Mouse (Mus musculus) 3134 (cell line): ENCODE data around the gene Shc3.

ENCODE experiments used
- DNase-seq: peaks from one replicate; pipeline ENCODE4 v3.0.0-alpha.2; 2011; ENCODE audit warnings: low spot score; ENCODE audit not compliant: insufficient read length; ENCODE audit errors: extremely low read depth

Gene Shc3

DNA sequence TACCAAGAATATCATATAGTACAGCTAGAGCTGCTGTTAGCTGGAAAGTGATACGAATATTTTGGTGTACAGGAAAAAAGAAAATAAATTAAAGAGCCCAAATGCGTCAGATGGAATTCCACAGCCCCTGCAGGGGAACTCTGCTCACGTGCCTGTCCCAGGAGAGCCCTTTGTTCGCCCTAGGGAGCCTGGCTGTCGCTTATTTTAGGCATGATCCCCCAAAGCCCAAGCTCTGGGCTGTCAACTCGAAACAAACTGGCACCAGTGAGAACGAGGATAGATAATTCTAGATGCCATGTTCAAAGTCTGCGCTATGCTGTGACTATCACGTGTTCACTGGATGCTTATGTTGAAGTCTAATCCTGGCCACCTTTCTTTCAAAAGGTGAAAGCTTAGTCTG lies 892 bp upstream of the Shc3 start:
- DNase-seq: no peak

- DNase-seq: no peak
These were observed 458 bp upstream of the Shc3 start for GRCm38 (mm10) chr13:51569685-51570068.

DNA sequence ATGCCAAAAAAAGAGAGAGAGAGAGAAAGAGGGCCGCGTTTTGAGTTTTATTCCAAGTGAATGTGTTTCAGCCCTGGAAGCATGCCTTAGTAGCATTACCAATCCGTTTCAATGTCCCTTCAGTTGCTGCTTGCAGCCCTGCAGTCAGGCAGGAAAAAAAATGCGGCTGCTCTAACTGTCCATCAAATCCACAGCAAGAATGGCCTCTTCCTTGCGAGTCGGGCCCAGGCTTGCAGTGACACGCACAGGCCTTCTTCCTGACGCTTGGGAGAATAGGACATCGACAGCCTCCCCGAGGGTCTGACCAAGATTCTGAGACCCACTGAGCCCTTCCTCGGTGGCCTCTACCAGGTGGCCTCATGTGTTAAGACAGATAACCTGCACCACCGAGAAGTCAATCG lies 718 bp downstream of the Shc3 start:
- no peak for DNase-seq

DNA sequence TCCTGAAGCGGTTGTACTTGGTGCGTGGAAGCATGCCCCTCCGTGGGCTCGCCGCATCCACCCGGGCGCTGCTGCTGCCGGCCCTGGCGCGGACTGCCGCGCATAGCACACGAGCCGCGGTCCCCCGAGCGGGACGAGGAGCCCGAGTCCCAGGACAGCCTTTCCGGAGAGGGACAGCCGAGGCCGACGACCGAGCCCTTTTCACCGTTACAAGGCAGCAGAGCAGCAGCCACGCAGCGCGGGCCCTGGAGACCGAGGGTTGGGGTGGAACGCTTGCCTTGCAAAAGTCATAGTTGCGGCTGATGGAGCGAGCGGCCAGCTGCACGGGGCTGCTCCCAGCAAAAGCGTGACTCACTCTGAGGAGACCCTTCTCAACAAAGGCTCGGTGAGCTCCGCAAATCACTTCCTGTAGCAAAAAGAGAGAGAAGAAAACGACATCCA lies 1.8 kb downstream of the Shc3 start:
- DNase-seq: no peak

DNA sequence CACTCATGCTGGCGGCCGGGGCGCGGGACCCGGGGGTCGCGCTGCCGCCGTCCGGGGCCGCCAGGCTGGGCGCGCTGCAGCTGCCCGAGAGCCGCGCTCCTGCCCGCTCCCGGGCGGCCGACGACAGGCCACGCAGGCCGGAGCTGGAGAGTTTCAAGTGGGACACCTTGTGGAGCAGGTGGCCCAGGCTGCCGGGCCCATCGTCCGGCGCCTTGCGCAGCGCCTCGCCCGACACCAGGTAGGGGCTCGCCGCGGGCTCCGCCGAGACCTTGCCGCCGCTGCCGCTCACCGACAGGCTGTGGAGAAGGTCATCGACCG lies 2.2 kb downstream of the Shc3 start:
- DNase-seq: no peak

GRCm38 (mm10) chr13:51566371-51567077 lies 2.7 kb downstream of the Shc3 start:
- DNase-seq: no peak

GRCm38 (mm10) chr13:51564741-51565140 lies 4.5 kb downstream of the Shc3 start:
- DNase-seq: no peak

DNA sequence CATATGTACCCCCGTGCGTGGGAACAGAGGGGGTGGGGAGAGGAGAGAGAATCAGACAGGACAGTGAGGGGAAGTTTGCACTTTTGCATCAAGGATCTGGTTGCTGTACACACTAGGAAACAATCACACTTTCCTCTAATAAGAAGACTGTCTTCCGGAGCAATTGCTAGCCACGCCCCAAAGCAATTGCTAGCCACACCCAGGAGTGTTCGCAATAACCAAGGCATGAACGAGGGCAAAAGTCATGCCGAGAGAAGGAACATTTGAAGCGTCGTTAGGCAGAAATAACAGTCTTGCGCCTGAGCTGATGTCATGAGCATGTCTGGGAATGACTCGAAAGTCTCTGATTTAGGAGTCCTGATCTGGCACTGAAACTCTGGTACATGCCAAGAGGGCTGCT lies 15.9 kb downstream of the Shc3 start:
- no peak for DNase-seq

- DNase-seq: no peak
These were observed 17.0 kb downstream of the Shc3 start for GRCm38 (mm10) chr13:51552233-51552632.

DNA sequence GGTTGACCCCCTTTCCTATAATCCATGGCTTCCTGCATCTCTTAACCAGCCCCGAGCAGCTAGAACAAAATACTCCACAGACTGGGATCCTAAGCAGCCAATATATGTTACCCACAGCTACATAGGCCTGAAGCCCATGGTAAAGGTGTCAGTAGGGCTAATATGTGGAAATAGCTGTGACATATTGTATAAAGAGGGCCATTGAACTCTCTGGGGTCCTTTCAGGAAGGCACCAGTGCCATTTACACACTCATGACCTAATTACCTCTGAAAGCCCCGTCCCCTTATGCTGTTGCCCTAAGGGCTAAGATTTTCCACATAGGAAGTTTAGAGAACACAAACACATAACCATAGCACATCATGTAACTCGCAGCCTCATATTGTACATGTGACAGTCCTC lies 17.4 kb downstream of the Shc3 start:
- no peak for DNase-seq

DNA sequence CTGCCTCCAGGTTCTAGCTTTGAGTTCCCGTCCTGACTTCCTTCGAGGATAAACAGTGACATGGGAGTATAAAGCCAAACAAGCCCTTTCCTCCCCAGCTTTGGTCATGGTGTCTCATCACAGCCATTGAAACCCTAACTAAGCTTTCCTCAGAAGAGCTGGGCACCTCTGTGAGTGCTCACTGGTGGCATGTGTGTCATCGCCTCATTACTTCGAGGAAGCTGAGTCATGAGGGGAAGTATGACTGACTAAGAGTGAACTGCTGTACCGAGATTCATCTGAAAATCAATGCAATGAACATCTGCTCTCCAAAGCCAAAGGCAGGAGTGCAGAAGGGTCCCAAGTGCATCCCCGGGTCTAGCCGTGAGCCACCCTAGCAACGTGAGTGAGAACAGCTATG lies 29.4 kb downstream of the Shc3 start:
- DNase-seq: peak; percentile 7

DNA sequence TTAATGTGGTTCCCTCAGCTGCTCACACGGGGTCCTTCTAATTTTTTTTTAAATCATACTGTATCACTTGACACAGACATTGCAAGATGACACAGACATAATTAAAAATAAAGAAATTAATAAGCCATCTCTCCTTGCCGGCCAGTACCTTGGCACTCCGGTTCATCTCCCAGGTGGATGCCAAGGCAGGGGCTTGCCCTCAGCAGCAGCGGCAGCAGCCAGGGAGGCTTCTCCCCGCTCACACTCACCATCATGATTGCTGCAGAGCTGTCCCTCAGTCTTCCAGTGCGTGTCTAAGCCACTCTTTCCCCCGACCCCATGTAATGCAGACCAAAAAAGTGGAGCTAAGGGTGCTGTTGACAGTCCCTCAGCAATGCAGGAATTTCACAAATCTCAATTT lies 33.9 kb downstream of the Shc3 start:
- DNase-seq: no peak

DNA sequence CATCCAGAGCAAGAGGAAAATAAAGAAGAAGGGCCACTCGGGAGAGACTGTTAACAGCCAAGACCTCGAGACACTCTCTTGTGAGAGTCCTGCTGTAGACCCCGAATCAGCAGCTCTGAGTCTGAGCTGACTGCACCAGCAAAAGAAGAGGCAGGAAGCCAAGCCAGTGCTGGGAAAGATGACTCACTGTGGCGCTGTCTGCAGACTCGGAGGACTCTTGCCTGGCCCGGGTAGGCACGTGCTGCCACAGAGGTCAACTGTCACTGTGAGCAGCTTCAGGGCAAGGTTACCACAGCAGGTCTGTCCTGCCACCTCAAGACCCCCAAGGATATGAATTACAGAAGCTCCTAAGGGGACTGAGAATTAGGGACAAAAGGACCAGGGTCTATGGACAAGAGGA lies 42.7 kb downstream of the Shc3 start:
- peak; percentile 35 for DNase-seq

GRCm38 (mm10) chr13:51524316-51524715 lies 44.9 kb downstream of the Shc3 start:
- DNase-seq: no peak

- no peak for DNase-seq
These were observed 45.9 kb downstream of the Shc3 start for GRCm38 (mm10) chr13:51523311-51523710.

DNA sequence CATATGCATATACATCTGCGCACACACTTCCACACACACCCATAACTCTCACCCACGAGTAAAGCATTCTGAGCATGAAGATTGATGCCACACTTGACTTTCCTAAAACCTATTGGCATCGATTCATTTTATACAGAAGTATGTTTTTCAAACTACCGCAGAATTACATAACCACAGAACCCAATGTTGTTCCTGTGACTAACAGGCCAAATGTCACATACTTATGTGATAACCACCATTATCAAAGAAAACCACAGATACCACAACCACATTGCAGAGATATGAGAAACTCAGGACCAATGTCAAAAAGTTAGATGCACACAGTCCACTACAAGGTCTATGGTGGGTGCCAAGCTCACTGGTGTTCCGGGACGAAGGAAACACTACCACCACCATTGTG lies 50.3 kb downstream of the Shc3 start:
- DNase-seq: no peak

DNA sequence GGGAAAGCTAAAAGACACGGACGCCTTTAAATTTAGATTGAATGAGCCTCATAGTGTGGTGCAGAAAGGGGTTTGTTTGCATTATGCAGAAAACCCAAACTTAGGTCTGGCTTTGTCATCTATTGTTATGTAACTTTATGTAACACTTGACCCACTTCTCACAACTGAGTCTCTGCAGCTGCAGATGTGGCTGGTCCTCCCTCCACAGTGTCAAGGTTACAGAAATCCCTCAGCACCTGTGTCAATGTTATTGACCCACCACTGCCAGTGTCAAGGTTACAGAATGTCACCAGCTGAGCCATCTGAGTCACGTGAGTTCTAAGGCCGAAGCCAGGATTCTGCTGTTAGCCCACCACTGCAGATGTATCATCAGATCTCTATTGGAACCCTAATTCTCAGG lies 51.3 kb downstream of the Shc3 start:
- no peak for DNase-seq

DNA sequence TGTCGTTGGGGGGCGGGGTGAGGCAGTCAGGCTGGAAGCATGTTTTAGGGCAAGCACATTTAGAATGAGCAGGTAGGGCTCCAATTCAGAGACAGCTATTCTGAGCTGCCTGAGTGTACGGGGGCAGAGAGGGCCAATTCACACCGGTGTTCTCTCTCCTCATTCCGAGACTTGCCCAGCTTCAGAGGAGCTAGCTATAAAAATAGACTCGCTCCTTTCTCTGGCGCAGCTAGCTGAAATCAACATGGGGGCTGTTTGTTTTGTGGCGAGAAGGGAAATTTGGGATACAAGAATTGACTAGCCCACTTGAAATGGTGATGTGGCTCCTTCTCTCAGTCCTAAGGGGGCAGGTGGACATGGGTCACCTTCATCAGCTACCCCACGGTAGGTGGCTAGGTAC lies 60.4 kb downstream of the Shc3 start:
- DNase-seq: no peak

- no peak for DNase-seq
These were observed 63.5 kb downstream of the Shc3 start for GRCm38 (mm10) chr13:51505711-51506110.

DNA sequence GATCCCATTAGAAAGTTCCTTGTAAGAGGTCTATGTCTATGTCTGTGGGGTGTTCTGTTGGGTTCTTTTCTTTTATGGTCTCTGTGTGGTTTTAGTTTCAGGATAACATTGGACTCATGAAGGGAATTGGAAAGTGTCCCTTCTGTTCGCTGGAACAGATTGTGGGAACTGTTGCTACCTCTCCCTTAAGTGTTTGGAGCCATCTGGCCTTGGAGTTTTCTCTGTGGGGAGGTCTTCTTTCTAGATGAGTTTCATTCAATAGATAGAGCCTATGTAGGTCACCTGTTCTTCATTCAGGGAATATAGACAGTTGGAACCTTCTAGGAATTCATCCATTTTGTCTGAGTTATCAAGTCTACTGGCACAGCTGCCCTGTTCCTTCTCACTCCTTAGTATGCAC lies 69.5 kb downstream of the Shc3 start:
- no peak for DNase-seq

GRCm38 (mm10) chr13:51493676-51494075 lies 75.5 kb downstream of the Shc3 start:
- no peak for DNase-seq

DNA sequence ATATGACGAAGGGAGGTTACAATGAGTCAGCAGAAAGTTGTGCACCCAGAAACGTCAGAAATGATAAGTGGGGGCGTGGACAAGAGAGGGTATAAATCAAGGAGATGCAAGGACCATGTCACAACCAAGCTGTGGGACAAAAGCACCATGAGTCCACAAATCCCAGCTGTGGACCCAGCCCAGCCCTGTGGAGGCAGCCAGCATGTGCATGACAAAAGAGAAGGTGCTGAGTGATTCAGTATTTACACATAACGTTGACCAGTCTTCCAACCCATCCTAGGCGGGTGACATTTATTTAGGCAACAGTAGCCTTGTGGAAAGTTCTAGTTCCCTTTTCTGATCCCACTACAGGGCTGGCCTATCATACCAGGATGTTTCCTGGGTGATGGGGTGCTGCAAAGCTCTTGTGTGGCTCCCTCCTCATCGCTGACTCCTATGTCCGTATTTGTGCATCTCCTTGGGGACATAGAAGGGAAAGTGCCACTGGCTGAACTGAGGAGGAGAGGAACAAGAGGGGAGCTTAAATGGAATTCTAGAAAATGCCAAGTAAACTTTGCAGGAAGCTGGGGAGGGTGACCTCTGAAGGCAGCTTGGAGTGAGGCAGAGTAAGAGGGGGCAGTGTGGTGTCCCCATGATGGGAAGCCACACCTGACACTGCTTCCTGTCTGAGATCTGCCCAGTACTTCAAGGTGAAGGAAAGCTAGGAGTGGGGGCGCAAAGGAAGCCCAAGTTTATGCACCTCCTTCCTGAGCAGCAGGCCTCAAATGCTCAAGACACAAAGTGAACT lies 77.4 kb downstream of the Shc3 start:
- no peak for DNase-seq

DNA sequence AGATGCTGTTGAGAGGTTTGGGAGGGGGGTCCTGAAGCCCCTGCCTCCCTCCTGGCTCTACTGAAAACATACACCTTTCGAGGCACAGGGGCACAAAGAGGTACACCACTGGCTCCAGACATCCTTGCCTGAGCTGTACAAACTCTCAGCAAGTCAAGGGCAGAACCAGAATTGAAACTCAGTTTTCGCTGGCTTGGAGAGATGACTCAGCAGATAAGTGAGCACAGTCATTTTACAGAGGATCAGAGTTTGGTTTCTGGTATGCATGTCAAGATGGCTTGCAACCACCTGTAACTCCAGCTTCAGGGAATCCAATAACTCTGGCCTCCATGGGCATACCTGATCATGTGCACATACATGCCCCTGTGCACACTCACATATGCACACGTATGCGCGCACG lies 79.0 kb downstream of the Shc3 start:
- DNase-seq: no peak
